Mouse (Mus musculus) heart, adult 2 months (tissue): Measurements from ENCODE around the gene Csf2rb2.

ENCODE experiments used
- CTCF ChIP-seq: fragments of 200-600 bp; IDR thresholded peaks from 2 replicates; pipeline ENCODE4 v1.8.1; 2022; ENCODE audit warnings: antibody characterized with exemption, mild to moderate bottlenecking, moderate library complexity
- POLR2A ChIP-seq: fragments of 200-500 bp; IDR thresholded peaks from 2 replicates; pipeline ENCODE4 v1.6.1; 2011; ENCODE audit warnings: mild to moderate bottlenecking, low read depth, low read length, control low read depth; ENCODE audit not compliant: insufficient read depth

DNA sequence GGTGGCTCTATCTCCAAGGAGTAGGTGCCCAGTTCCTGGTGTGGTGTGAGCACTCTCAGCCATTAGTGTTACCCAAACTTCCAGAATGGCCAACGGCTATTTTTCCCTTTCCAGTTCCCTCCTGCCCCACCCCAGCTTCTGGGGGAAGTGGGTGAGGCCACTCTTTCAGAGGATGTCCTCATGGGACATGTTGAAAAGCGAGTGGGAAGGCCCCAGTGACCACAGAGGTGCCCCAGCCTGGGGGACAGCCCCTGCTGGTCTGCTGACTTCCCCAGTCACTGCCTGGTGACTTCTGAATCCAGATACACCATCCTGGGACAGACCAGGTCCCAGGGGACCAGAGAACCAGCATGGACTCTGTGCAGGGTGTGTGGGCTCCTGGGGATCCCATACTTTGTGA lies 57.9 kb downstream of the Csf2rb2 start:
- TF ChIP-seq CTCF (no peak), POLR2A (no peak)
